Mouse (Mus musculus) kidney, adult 9 months (tissue): ENCODE measurements around the gene Bach2.

Experiments used
- DNase-seq: peaks from one replicate; pipeline ENCODE4 v3.0.0; 2022

Bach2 gene

GRCm38 (mm10) chr4:32302668-32303067 is 64.1 kb downstream of the Bach2 start:
- DNase-seq: no peak

GRCm38 (mm10) chr4:32303076-32303475 is 64.5 kb downstream of the Bach2 start:
- DNase-seq: no peak

DNA sequence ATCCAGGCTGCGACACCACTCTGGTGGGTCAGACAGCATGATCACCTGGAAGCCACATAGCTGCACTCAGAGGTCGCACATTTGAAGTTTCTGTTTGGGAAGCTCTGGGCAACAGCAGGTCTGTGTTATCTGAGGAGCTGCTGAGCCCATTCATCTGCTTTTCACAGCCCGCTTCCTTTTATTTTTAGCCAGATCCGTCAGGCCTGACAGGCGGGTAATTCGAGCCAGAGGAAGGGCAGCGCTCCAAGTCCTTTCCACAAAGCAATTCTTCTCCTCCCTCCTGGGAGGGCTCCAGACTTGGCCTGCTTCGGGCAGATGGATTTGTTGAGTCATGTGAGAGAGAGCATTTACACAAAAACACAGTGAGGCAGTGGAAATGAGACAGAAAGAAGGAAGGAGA is 65.1 kb downstream of the Bach2 start:
- peak; percentile 96 for DNase-seq

DNA sequence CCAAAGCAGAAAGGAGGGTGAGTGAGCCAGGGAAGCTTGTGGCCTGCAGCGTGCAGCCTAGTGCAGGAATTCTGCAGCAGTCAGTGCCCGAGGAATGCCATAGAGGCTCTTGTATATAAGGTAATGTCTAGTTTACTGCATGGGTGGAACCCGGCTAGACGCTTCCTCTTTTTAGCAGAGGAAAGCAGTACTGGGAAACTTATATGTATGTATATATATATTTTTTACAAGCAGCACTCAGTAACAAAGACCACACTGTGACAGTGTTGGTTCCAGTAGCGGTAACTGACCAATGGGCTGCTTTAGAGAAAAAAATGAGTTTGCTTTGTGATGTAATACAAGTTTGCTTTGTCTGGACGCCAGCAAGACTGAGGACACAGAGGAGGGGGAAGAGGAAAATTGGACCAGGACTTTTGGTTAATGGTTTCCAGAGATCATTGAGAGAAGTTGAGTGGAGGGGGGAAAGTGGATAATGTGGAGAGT is 65.7 kb downstream of the Bach2 start:
- peak; percentile 88 for DNase-seq

GRCm38 (mm10) chr4:32305036-32305615 is 66.5 kb downstream of the Bach2 start:
- peak; percentile 39 for DNase-seq

GRCm38 (mm10) chr4:32305683-32306082 is 67.1 kb downstream of the Bach2 start:
- no peak for DNase-seq

- peak; percentile 52 for DNase-seq
Measured at GRCm38 (mm10) chr4:32306169-32306792, 67.7 kb downstream of the Bach2 start.

GRCm38 (mm10) chr4:32307215-32307614 is 68.6 kb downstream of the Bach2 start:
- DNase-seq: no peak

- no peak for DNase-seq
Measured at GRCm38 (mm10) chr4:32312171-32312946, 73.8 kb downstream of the Bach2 start.

- no peak for DNase-seq
Measured at GRCm38 (mm10) chr4:32314919-32315318, 76.3 kb downstream of the Bach2 start.

- no peak for DNase-seq
Measured at GRCm38 (mm10) chr4:32318608-32319007, 80.0 kb downstream of the Bach2 start.

GRCm38 (mm10) chr4:32319327-32319726 is 80.7 kb downstream of the Bach2 start:
- DNase-seq: no peak

- DNase-seq: no peak
Measured at GRCm38 (mm10) chr4:32320039-32320438, 81.4 kb downstream of the Bach2 start.

DNA sequence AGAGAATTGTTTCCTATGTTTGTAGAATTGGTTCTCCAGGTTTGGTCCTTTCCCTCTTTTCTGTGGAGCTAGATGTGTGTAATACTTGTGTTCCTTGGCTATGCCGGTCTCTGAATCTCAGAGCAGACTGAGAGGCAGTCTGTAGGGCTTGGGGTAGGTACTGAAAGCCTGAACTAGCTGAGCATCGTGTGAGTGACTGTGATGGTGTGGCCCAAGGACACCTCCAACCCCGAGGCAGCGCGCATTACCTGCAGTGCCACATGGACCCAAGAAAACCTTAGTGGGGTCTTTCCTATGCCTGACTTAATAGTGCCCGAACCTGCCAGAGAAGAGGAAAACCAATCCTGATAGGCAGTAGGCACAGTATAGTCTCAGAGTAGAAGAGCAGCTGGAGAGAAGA is 85.5 kb downstream of the Bach2 start:
- DNase-seq: no peak

GRCm38 (mm10) chr4:32324967-32325366 is 86.4 kb downstream of the Bach2 start:
- no peak for DNase-seq

- no peak for DNase-seq
Measured at GRCm38 (mm10) chr4:32325596-32325995, 87.0 kb downstream of the Bach2 start.

DNA sequence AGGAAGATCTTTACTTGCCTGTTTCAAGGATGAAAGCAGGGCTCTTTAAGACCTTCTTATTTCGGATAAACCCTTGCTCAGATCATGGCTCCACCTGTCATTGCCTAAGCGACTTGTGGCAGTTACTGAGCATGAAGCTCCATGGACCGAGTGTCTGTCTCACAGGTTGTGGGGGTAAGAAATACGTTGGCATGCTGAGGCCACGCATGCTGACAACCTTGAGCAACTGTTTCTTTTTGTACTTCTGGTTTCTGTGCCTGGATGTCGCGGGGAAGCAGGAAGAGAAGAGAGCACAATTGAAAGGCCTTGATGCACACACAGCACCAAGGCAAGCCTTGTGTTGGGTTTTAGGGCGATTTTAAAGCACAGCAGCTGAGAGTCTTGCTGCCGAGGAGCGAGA is 87.7 kb downstream of the Bach2 start:
- no peak for DNase-seq

DNA sequence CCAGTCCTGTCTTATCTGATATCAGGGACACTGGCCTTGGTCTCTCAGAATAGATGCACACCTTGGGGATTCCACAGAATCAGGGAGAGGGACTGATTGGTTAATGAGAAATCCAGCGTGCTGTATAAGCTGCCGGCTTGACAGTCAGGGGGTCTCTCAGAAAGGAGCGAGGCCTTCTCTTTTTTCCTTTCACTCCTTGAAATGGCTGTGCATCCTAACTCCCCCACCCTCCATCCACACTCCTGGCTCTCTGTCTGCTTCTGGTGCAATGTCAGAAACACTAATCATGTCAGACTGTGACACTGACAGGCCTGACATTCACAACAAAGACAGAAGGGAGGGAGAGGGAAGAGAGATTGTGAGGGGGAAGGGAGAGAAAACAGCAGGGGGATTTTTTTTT is 88.3 kb downstream of the Bach2 start:
- DNase-seq: no peak

DNA sequence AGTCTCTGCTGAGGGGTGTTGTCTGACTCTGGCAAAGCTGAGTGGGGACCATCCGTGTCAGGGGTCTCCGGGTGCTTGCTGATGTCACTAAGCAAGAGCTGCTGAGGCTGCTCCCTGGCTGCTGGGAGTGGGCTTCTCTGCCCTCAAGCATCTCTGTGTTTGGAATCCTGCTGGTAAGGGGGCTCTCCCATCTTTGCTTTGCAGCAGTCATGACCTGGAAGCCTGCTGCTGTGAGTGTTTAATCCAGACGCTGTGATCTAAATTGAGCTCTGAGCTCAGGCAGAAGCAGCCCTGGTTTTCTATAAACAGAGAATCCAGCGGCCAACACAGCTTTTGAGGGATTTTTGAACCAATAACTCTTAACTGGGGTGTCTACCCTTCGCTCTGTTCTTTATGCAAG is 89.0 kb downstream of the Bach2 start:
- no peak for DNase-seq

DNA sequence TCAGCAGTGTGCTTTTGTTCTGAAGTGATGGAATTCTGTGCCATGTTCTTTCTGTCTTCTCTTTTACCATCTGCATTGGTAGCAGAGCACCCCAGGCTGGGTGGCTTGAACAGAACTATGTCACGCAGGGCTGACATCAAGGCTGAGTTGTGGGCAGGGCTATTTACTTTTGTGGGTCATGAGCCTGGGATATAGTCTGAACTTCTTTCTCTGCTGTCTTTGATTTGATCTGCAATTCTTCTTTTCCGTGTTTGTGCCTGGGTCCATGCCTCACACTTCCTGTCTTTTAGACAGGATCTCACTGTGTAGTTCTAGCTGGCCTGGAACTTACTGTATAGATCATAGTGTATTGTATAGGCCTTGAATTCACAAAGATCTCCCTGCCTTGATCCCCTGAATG is 90.0 kb downstream of the Bach2 start:
- DNase-seq: no peak

GRCm38 (mm10) chr4:32330584-32331314 is 92.1 kb downstream of the Bach2 start:
- DNase-seq: no peak

GRCm38 (mm10) chr4:32332028-32332427 is 93.4 kb downstream of the Bach2 start:
- DNase-seq: no peak

- DNase-seq: no peak
Measured at GRCm38 (mm10) chr4:32334131-32334530, 95.5 kb downstream of the Bach2 start.
